Mouse (Mus musculus): ENCODE results near the gene D1Pas1.

The D1Pas1 gene

GRCm38 (mm10) chr1:186967201-186967812 lies at the start of gene D1Pas1:
D1Pas1 (plus strand) TSS chr1:186967416.
- no peak for DNase-seq (ENCODE audit: low spot score)

- peak; percentile 82 for DNase-seq (ENCODE audit: low spot score)
Observed at GRCm38 (mm10) chr1:186922489-186923370, 44.5 kb upstream of the D1Pas1 start.

GRCm38 (mm10) chr1:186924027-186924426 lies 43.2 kb upstream of the D1Pas1 start:
- no peak for DNase-seq (ENCODE audit: low spot score)

- peak; percentile 37 for DNase-seq (ENCODE audit: low spot score)
Observed at GRCm38 (mm10) chr1:186925411-186925810, 41.8 kb upstream of the D1Pas1 start.

GRCm38 (mm10) chr1:186926316-186926949 lies 40.8 kb upstream of the D1Pas1 start:
- no peak for DNase-seq (ENCODE audit: low spot score)

GRCm38 (mm10) chr1:186926950-186927316 lies 40.3 kb upstream of the D1Pas1 start:
- no peak for DNase-seq (ENCODE audit: low spot score)

- DNase-seq (ENCODE audit: low spot score): no peak
Observed at GRCm38 (mm10) chr1:186927494-186927893, 39.7 kb upstream of the D1Pas1 start.

- DNase-seq (ENCODE audit: low spot score): peak; percentile 15
Observed at GRCm38 (mm10) chr1:186930160-186930887, 36.9 kb upstream of the D1Pas1 start.

GRCm38 (mm10) chr1:186930888-186931233 lies 36.4 kb upstream of the D1Pas1 start:
- DNase-seq (ENCODE audit: low spot score): no peak

GRCm38 (mm10) chr1:186934205-186934604 lies 33.0 kb upstream of the D1Pas1 start:
- DNase-seq (ENCODE audit: low spot score): no peak

GRCm38 (mm10) chr1:186952381-186952780 lies 14.8 kb upstream of the D1Pas1 start:
- DNase-seq (ENCODE audit: low spot score): no peak

- DNase-seq (ENCODE audit: low spot score): no peak
Observed at GRCm38 (mm10) chr1:186954591-186954990, 12.6 kb upstream of the D1Pas1 start.

GRCm38 (mm10) chr1:186959380-186959779 lies 7.8 kb upstream of the D1Pas1 start:
- DNase-seq (ENCODE audit: low spot score): peak; percentile 53

- DNase-seq (ENCODE audit: low spot score): no peak
Observed at GRCm38 (mm10) chr1:186964143-186964875, 2.9 kb upstream of the D1Pas1 start.

GRCm38 (mm10) chr1:186967926-186968325 lies 710 bp downstream of the D1Pas1 start:
- DNase-seq (ENCODE audit: low spot score): no peak

- no peak for DNase-seq (ENCODE audit: low spot score)
Observed at GRCm38 (mm10) chr1:186976937-186977540, 9.8 kb downstream of the D1Pas1 start.

- no peak for DNase-seq (ENCODE audit: low spot score)
Observed at GRCm38 (mm10) chr1:186977801-186978200, 10.6 kb downstream of the D1Pas1 start.

- DNase-seq (ENCODE audit: low spot score): no peak
Observed at GRCm38 (mm10) chr1:186979465-186979864, 12.2 kb downstream of the D1Pas1 start.

GRCm38 (mm10) chr1:186980503-186980902 lies 13.3 kb downstream of the D1Pas1 start:
- DNase-seq (ENCODE audit: low spot score): no peak

- DNase-seq (ENCODE audit: low spot score): no peak
Observed at GRCm38 (mm10) chr1:186985131-186985530, 17.9 kb downstream of the D1Pas1 start.

- DNase-seq (ENCODE audit: low spot score): no peak
Observed at GRCm38 (mm10) chr1:186986086-186986485, 18.9 kb downstream of the D1Pas1 start.

All from embryo, embryonic 10 days (tissue).